Mouse (Mus musculus) neural tube, embryonic 15.5 days (tissue): Measurements from ENCODE around the gene Sdk1. TPM values are rescaled to one million over a fixed set of nuclear protein-coding genes. Genes with fewer than 3 reads are reported as not detected.

Source experiments
- ATAC-seq: fragments of 200-750 bp; cut with Nextera tagmentation; 2 replicates; pipeline ENCODE4 v1.8.0; 2017; ENCODE audit warnings: mild to moderate bottlenecking, moderate TSS enrichment, moderate library complexity; ENCODE audit not compliant: low FRiP score
- H3K27ac ChIP-seq: fragments of 300-500 bp; sonication (generic); replicated peaks from 2 replicates; pipeline ENCODE4 v1.5.1; 2015; ENCODE audit warnings: mild to moderate bottlenecking, inconsistent platforms
- H3K27me3 ChIP-seq: fragments of 300-500 bp; sonication (generic); replicated peaks from 2 replicates; pipeline ENCODE4 v1.6.1; 2015; ENCODE audit warnings: inconsistent platforms
- H3K36me3 ChIP-seq: fragments of 300-500 bp; sonication (generic); 2 replicates; pipeline ENCODE4 v1.6.1; 2015; ENCODE audit warnings: inconsistent platforms
- H3K4me1 ChIP-seq: fragments of 300-500 bp; sonication (generic); 2 replicates; pipeline ENCODE4 v1.6.1; 2015; ENCODE audit warnings: inconsistent platforms
- H3K4me2 ChIP-seq: fragments of 300-500 bp; sonication (generic); 2 replicates; pipeline ENCODE4 v1.6.1; 2015; ENCODE audit warnings: inconsistent platforms, mild to moderate bottlenecking, moderate library complexity
- H3K4me3 ChIP-seq: fragments of 300-500 bp; sonication (generic); replicated peaks from 2 replicates; pipeline ENCODE4 v1.5.1; 2015; ENCODE audit warnings: mild to moderate bottlenecking, inconsistent platforms
- H3K9ac ChIP-seq: fragments of 300-500 bp; sonication (generic); replicated peaks from 2 replicates; pipeline ENCODE4 v1.6.1; 2015; ENCODE audit warnings: mild to moderate bottlenecking, inconsistent platforms
- H3K9me3 ChIP-seq: fragments of 300-500 bp; sonication (generic); replicated peaks from 2 replicates; pipeline ENCODE4 v1.6.1; 2016; ENCODE audit warnings: inconsistent platforms
- WGBS: fragments of 180-500 bp; shearing (Covaris S2); methylation state at CpG from one replicate; pipeline ENCODE4 v1.1.7; 2015; ENCODE audit warnings: mixed read lengths; 5-methylcytosine and 5-hydroxymethylcytosine counted together
- polyA plus RNA-seq: library from polyadenylated mRNA; unstranded; fragments of >200 nt; fragmentation: Nextera tagmentation; extraction: Ambion mirVana; gene quantifications from 2 replicates; pipeline ENCODE4 v1.2.1, GENCODE M21; 2015

Gene Sdk1
- polyA plus RNA-seq, 1 experiment from 2014 or later = 2.7 TPM

GRCm38 (mm10) chr5:142024448-142024847 is 783.2 kb downstream of the Sdk1 start:
- WGBS = 74% methylated on average over 12 of the region's 12 CpGs
- H3K9me3 ChIP-seq = no peaks in the 10 kb centered on the region
- no peak overlapping the region for H3K4me2 ChIP-seq
- no peaks in the 10 kb centered on the region for H3K36me3 ChIP-seq
- H3K27ac ChIP-seq = no peak overlapping the region
- H3K9ac ChIP-seq = no peak overlapping the region
- no peaks in the 10 kb centered on the region for H3K4me1 ChIP-seq
- H3K4me3 ChIP-seq = no peak overlapping the region
- no peaks in the 10 kb centered on the region for H3K27me3 ChIP-seq
- no peak for ATAC-seq

GRCm38 (mm10) chr5:142036536-142036935 is 795.2 kb downstream of the Sdk1 start:
- Histone ChIP-seq H3K4me3 (no peak overlapping the region), H3K27ac (no peak overlapping the region), H3K9ac (no peak overlapping the region), H3K36me3 (no peaks in the 10 kb centered on the region), H3K4me1 (no peaks in the 10 kb centered on the region), H3K4me2 (no peak overlapping the region), H3K9me3 (no peaks in the 10 kb centered on the region), H3K27me3 (no peaks in the 10 kb centered on the region)
- WGBS = 70% methylated on average over 9 of the region's 9 CpGs
- no peak for ATAC-seq

- Histone ChIP-seq H3K36me3 (no peaks in the 10 kb centered on the region), H3K9ac (no peak overlapping the region), H3K4me2 (no peak overlapping the region), H3K27me3 (no peaks in the 10 kb centered on the region), H3K4me3 (no peak overlapping the region), H3K9me3 (no peaks in the 10 kb centered on the region), H3K4me1 (peaks cover 9% of the 10 kb centered on the region; the same call in 1 of the 2 replicates), H3K27ac (no peak overlapping the region)
- 88% methylated on average over 6 of the region's 6 CpGs for WGBS
- no peak for ATAC-seq
Observed at GRCm38 (mm10) chr5:142039236-142039635, 797.9 kb downstream of the Sdk1 start.

- Histone ChIP-seq H3K4me3 (no peak overlapping the region), H3K36me3 (no peaks in the 10 kb centered on the region), H3K9me3 (no peaks in the 10 kb centered on the region), H3K4me2 (no peak overlapping the region), H3K9ac (no peak overlapping the region), H3K27ac (no peak overlapping the region), H3K27me3 (no peaks in the 10 kb centered on the region), H3K4me1 (peaks cover 9% of the 10 kb centered on the region; the same call in 1 of the 2 replicates)
- 92% methylated on average over 4 of the region's 4 CpGs for WGBS
- no peak for ATAC-seq
Observed at GRCm38 (mm10) chr5:142039891-142040530, 798.7 kb downstream of the Sdk1 start.

GRCm38 (mm10) chr5:142041226-142041802 is 800.0 kb downstream of the Sdk1 start:
- no peak overlapping the region for H3K9ac ChIP-seq
- WGBS = 55% methylated on average over 8 of the region's 8 CpGs
- no peaks in the 10 kb centered on the region for H3K9me3 ChIP-seq
- no peak for ATAC-seq
- H3K27ac ChIP-seq = no peak overlapping the region
- H3K36me3 ChIP-seq = no peaks in the 10 kb centered on the region
- no peaks in the 10 kb centered on the region for H3K27me3 ChIP-seq
- peaks cover 9% of the 10 kb centered on the region; the same call in 1 of the 2 replicates for H3K4me1 ChIP-seq
- H3K4me3 ChIP-seq = no peak overlapping the region
- no peak overlapping the region for H3K4me2 ChIP-seq

GRCm38 (mm10) chr5:142061781-142062180 is 820.5 kb downstream of the Sdk1 start:
- Histone ChIP-seq H3K36me3 (no peaks in the 10 kb centered on the region), H3K27me3 (no peaks in the 10 kb centered on the region), H3K27ac (no peak overlapping the region), H3K9ac (no peak overlapping the region), H3K4me2 (no peak overlapping the region), H3K9me3 (no peaks in the 10 kb centered on the region), H3K4me3 (no peak overlapping the region), H3K4me1 (no peaks in the 10 kb centered on the region)
- ATAC-seq = no peak
- 83% methylated on average over 4 of the region's 4 CpGs for WGBS

GRCm38 (mm10) chr5:142071322-142071721 is 830.0 kb downstream of the Sdk1 start:
- Histone ChIP-seq H3K4me1 (peaks cover 9% of the 10 kb centered on the region), H3K27ac (no peak overlapping the region), H3K9me3 (no peaks in the 10 kb centered on the region), H3K4me2 (no peak overlapping the region), H3K4me3 (no peak overlapping the region), H3K36me3 (no peaks in the 10 kb centered on the region), H3K9ac (no peak overlapping the region), H3K27me3 (no peaks in the 10 kb centered on the region)
- no peak for ATAC-seq
- WGBS = 97% methylated on average over 3 of the region's 3 CpGs

GRCm38 (mm10) chr5:142073901-142074300 is 832.6 kb downstream of the Sdk1 start:
- Histone ChIP-seq H3K4me1 (peaks cover 9% of the 10 kb centered on the region), H3K27ac (no peak overlapping the region), H3K27me3 (no peaks in the 10 kb centered on the region), H3K4me2 (no peak overlapping the region), H3K4me3 (no peak overlapping the region), H3K36me3 (no peaks in the 10 kb centered on the region), H3K9ac (no peak overlapping the region), H3K9me3 (no peaks in the 10 kb centered on the region)
- 90% methylated on average over 3 of the region's 3 CpGs for WGBS
- ATAC-seq = no peak

- H3K9ac ChIP-seq = no peak overlapping the region
- H3K9me3 ChIP-seq = no peaks in the 10 kb centered on the region
- peak overlapping the region; percentile 61 for H3K27ac ChIP-seq
- WGBS = 49% methylated on average over 13 of the region's 13 CpGs
- no peak overlapping the region for H3K4me3 ChIP-seq
- peaks cover 9% of the 10 kb centered on the region for H3K4me1 ChIP-seq
- H3K27me3 ChIP-seq = no peaks in the 10 kb centered on the region
- H3K36me3 ChIP-seq = no peaks in the 10 kb centered on the region
- H3K4me2 ChIP-seq = no peak overlapping the region
- no peak for ATAC-seq
Observed at GRCm38 (mm10) chr5:142074561-142075500, 833.5 kb downstream of the Sdk1 start.

GRCm38 (mm10) chr5:142080661-142081060 is 839.4 kb downstream of the Sdk1 start:
- Histone ChIP-seq H3K36me3 (no peaks in the 10 kb centered on the region), H3K4me2 (no peak overlapping the region), H3K9me3 (no peaks in the 10 kb centered on the region), H3K9ac (no peak overlapping the region), H3K4me3 (no peak overlapping the region), H3K4me1 (no peaks in the 10 kb centered on the region), H3K27me3 (no peaks in the 10 kb centered on the region), H3K27ac (no peak overlapping the region)
- 95% methylated on average over 3 of the region's 3 CpGs for WGBS
- ATAC-seq = no peak

- Histone ChIP-seq H3K27ac (no peak overlapping the region), H3K36me3 (no peaks in the 10 kb centered on the region), H3K9ac (no peak overlapping the region), H3K9me3 (no peaks in the 10 kb centered on the region), H3K4me2 (no peak overlapping the region), H3K4me3 (no peak overlapping the region), H3K27me3 (no peaks in the 10 kb centered on the region), H3K4me1 (no peaks in the 10 kb centered on the region)
- WGBS = 94% methylated on average over 3 of the region's 3 CpGs
- no peak for ATAC-seq
Observed at GRCm38 (mm10) chr5:142081076-142081475, 839.8 kb downstream of the Sdk1 start.
